Mouse (Mus musculus) forebrain, embryonic 13.5 days (tissue): ENCODE measurements around the gene Zfp53. TPM values are rescaled to one million over a fixed set of nuclear protein-coding genes. Genes with fewer than 3 reads are reported as not detected.

Experiments used
- ATAC-seq: fragments of 200-750 bp; cut with Nextera tagmentation; 2 replicates; pipeline ENCODE4 v1.8.0; 2017
- H3K27ac ChIP-seq: fragments of 300-500 bp; sonication (generic); 2 replicates; pipeline ENCODE4 v1.5.1; 2015; ENCODE audit warnings: inconsistent platforms, mild to moderate bottlenecking, moderate library complexity
- H3K27me3 ChIP-seq: fragments of 300-500 bp; sonication (generic); 2 replicates; pipeline ENCODE4 v1.6.1; 2015; ENCODE audit warnings: mild to moderate bottlenecking, inconsistent platforms
- H3K36me3 ChIP-seq: fragments of 300-500 bp; sonication (generic); 2 replicates; pipeline ENCODE4 v1.6.1; 2015; ENCODE audit warnings: mild to moderate bottlenecking, inconsistent platforms; ENCODE audit not compliant: poor library complexity, severe bottlenecking
- H3K4me1 ChIP-seq: fragments of 300-500 bp; sonication (generic); 2 replicates; pipeline ENCODE4 v1.6.1; 2015; ENCODE audit warnings: inconsistent platforms
- H3K4me2 ChIP-seq: fragments of 300-500 bp; sonication (generic); 2 replicates; pipeline ENCODE4 v1.6.1; 2015; ENCODE audit warnings: inconsistent platforms, mild to moderate bottlenecking, moderate library complexity
- H3K4me3 ChIP-seq: fragments of 300-500 bp; sonication (generic); 2 replicates; pipeline ENCODE4 v1.5.1; 2015; ENCODE audit warnings: mild to moderate bottlenecking, inconsistent platforms
- H3K9ac ChIP-seq: fragments of 300-500 bp; sonication (generic); 2 replicates; pipeline ENCODE4 v1.6.1; 2015; ENCODE audit warnings: mild to moderate bottlenecking, inconsistent platforms
- H3K9me3 ChIP-seq: fragments of 300-500 bp; sonication (generic); replicated peaks from 2 replicates; pipeline ENCODE4 v1.6.1; 2016; ENCODE audit warnings: inconsistent platforms
- WGBS: fragments of 180-500 bp; shearing (Covaris S2); methylation state at CpG from one replicate; pipeline ENCODE4 v1.1.7; 2015; 5-methylcytosine and 5-hydroxymethylcytosine counted together
- polyA plus RNA-seq: library from polyadenylated mRNA; unstranded; fragments of >200 nt; fragmentation: Nextera tagmentation; extraction: Ambion mirVana; gene quantifications from 2 replicates; pipeline ENCODE4 v1.2.1, GENCODE M21; 2015

Gene Zfp53
- polyA plus RNA-seq, 1 experiment from 2014 or later, result 10.5 TPM

- H3K9me3 ChIP-seq, result no peaks in the 10 kb centered on the region
- no peak; the same call in 1 of the 2 replicates for ATAC-seq
- H3K9ac ChIP-seq, result peak overlapping the region; percentile 76
- peak overlapping the region; percentile 80 for H3K4me3 ChIP-seq
- 22% methylated on average over 8 of the region's 8 CpGs for WGBS
- H3K36me3 ChIP-seq, result peaks cover 4% of the 10 kb centered on the region
- no peak overlapping the region for H3K27ac ChIP-seq
- H3K4me2 ChIP-seq, result peak overlapping the region; percentile 76
- peaks cover 13% of the 10 kb centered on the region for H3K4me1 ChIP-seq
- no peaks in the 10 kb centered on the region for H3K27me3 ChIP-seq
Measured at GRCm38 (mm10) chr17:21489500-21490001, 753 bp downstream of the Zfp53 start.

- ATAC-seq, result no peak
- no peaks in the 10 kb centered on the region for H3K27me3 ChIP-seq
Measured at GRCm38 (mm10) chr17:21501365-21501764, 12.6 kb downstream of the Zfp53 start.

GRCm38 (mm10) chr17:21504524-21504923 lies 15.7 kb downstream of the Zfp53 start:
- Histone ChIP-seq H3K4me3 (no peak overlapping the region), H3K27ac (no peak overlapping the region), H3K4me1 (no peaks in the 10 kb centered on the region), H3K9ac (no peak overlapping the region), H3K27me3 (no peaks in the 10 kb centered on the region), H3K9me3 (no peaks in the 10 kb centered on the region), H3K36me3 (peaks cover 19% of the 10 kb centered on the region), H3K4me2 (no peak overlapping the region)
- 98% methylated on average over 1 of the region's 1 CpGs for whole genome bisulfite sequencing
- ATAC-seq, result no peak

More at GRCm38 (mm10) chr17:21501365-21501764, 12.6 kb downstream of the Zfp53 start:
- Histone ChIP-seq H3K9me3 (0 out of 2 replicates have a peak, but pooled peaks cover under 1% of the 10 kb centered on the region), H3K27ac (no peak overlapping the region), H3K4me1 (no peaks in the 10 kb centered on the region), H3K4me2 (no peak overlapping the region), H3K9ac (no peak overlapping the region), H3K36me3 (peaks cover 15% of the 10 kb centered on the region), H3K4me3 (no peak overlapping the region)
- WGBS, result 81% methylated on average over 1 of the region's 1 CpGs

DNA sequence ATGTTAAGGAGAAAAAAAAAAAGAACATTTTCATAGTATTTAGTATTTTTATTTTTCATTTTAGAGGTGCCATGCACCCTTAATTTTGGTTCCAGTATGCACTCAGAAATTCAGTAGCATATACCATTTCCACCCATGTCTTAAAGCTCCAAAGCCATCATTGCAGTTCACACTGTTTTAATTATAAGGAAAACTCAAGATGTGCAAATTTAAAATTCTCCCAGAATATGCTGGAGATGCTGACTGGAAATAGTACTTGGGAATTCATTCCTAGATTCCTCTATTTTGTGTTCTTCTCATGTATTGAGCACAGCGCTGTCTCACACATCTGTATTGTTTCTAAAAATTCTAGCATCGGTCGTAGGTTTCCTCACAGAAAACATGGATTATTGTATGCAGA lies 17.5 kb downstream of the Zfp53 start:
- 93% methylated on average over 3 of the region's 3 CpGs for WGBS
- no peak overlapping the region for H3K27ac ChIP-seq
- H3K9me3 ChIP-seq, result no peaks in the 10 kb centered on the region
- H3K4me1 ChIP-seq, result no peaks in the 10 kb centered on the region
- H3K27me3 ChIP-seq, result no peaks in the 10 kb centered on the region
- no peak for ATAC-seq
- H3K36me3 ChIP-seq, result peaks cover 19% of the 10 kb centered on the region
- no peak overlapping the region for H3K4me2 ChIP-seq
- H3K4me3 ChIP-seq, result no peak overlapping the region
- no peak overlapping the region for H3K9ac ChIP-seq

DNA sequence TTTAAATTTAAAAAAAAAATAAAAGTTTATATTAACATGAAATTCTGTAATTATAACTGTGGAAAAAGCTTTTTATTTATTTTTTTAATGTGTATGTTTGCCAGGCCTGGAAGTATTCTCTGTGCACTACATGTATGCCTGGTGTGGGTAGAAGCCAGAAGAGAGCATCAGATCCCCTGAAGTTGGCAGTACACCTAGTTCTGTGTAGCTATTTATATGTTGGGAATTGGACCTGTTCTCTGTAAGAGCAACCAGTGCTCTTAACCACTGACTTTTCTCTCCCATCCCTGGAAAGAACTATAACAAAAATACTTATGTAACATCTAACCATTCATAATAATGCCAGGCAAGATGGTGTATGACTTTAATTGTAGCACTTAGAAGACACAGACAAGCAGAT lies 21.0 kb downstream of the Zfp53 start:
- Histone ChIP-seq H3K36me3 (peaks cover 19% of the 10 kb centered on the region), H3K4me3 (no peak overlapping the region), H3K4me1 (no peaks in the 10 kb centered on the region), H3K4me2 (no peak overlapping the region), H3K9me3 (no peaks in the 10 kb centered on the region), H3K9ac (no peak overlapping the region), H3K27me3 (no peaks in the 10 kb centered on the region), H3K27ac (no peak overlapping the region)
- no peak for ATAC-seq

DNA sequence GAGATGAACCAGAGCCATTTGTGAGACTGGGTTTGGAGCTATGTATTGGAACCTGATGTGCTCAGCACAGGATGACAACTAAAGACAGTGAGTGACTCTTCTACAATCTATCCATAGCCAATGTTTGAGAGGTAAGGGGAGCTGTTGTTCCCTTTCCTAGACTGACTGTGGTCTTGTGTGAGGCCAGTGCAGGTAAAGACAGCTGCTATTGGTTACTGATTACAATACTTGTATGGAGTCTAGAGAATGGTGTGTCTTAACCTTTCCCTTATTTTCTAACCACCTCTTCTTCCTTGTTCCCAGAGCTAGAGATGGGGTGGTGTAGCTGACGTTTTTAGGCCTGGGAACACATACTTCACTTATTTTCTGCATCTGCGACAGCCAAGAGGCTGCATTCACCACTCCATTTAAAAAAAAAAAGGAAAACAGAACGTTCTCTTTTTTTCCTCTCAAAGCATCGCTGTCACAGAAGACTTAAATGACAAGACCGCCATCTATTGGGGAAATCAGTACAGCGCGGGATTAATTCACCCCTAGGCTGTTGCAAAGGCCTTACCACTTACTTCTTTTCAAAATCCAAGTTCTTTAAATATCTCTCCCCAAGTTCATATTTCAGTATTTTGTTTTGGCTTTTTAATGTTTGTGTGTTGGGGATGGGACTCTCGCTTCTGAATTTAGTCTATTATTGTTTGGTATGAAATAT lies 26.8 kb downstream of the Zfp53 start:
- Histone ChIP-seq H3K4me2 (peak overlapping the region; percentile 76), H3K4me3 (peak overlapping the region; percentile 55; the same call in 1 of the 2 replicates), H3K9ac (peak overlapping the region; percentile 64), H3K27me3 (no peaks in the 10 kb centered on the region), H3K27ac (no peak overlapping the region; the same call in 1 of the 2 replicates), H3K4me1 (peaks cover 13% of the 10 kb centered on the region), H3K9me3 (no peaks in the 10 kb centered on the region), H3K36me3 (no peaks in the 10 kb centered on the region)
- peak; percentile 60 for ATAC-seq
- 1% methylated on average over 8 of the region's 8 CpGs for WGBS

DNA sequence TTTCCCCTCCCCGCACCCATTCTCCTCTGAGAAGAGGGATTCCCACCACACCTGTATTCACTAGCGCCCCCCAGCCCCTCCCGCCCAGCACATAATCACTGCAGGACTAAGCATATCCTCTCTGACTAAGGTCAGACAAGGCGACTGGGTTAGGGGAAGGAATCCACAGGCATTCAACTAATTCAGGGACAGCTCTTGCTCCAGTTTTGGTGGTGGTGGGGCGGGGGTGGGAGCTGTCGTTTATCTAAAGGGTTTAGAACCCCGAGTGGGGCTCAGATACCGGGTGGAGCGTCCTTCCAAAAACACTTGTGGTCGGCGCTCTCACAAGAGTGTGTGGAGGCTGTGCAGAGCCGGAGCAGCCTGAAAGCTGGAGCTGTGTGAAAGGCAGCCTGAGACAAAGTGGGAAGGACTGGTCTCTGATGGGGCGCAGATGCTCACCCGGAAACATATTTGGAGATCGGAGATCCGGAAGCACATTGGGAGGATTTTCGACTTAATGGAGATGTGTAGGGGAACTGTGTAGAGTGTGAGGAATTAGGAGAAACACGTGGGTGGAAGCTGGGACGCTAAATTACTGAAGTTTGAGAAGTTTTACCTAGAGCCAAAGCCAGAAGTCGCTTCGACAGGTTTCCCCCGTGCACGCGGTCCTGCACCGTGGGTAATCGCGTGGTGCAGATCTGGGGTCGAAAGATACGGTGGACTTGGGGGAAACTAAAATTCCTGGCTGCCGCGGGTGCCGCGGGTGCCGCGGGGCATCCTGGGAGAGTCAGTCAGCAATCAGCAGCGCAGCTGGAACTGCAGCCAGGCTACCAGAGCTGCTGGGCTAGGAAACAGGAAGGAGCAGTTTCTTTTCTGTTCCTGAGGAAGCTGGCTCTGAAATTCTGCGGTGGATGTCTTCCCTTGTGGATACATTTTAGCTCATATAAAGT lies 27.7 kb downstream of the Zfp53 start:
- Histone ChIP-seq H3K9me3 (no peaks in the 10 kb centered on the region), H3K4me3 (peak overlapping the region; percentile 55), H3K9ac (peak overlapping the region; percentile 64), H3K4me2 (peak overlapping the region; percentile 76), H3K36me3 (no peaks in the 10 kb centered on the region), H3K4me1 (peaks cover 13% of the 10 kb centered on the region), H3K27ac (peak overlapping the region; percentile 81), H3K27me3 (no peaks in the 10 kb centered on the region)
- ATAC-seq, result peak; percentile 91
- WGBS, result under 1% methylated on average over 36 of the region's 37 CpGs

DNA sequence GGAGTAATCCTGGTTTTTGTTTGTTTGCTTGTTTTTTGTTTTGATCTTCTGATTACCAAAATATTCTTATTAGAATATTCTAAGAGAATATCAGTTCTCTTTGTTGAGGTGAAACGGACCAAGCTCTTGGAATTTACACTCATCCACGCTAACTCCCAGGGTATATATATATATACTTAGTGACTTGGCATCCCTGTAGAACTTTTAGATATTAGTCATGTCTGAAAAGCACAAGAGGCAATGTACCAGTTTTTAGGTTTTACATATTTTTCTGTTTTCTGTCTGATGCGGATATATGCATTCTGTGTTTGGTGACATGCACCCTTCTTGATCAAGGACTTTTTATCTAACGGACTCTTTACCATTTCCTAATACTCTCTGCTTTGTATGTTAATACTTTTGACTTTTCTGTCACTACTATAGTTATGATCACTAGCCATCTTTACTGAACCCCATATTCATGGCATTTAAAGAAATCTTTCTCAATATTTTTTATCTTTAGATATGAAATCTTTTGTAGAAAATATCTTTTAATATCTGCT lies 28.4 kb downstream of the Zfp53 start:
- 40% methylated on average over 4 of the region's 4 CpGs for WGBS
- H3K4me1 ChIP-seq, result peaks cover 13% of the 10 kb centered on the region
- H3K4me3 ChIP-seq, result peak overlapping the region; percentile 55
- no peaks in the 10 kb centered on the region for H3K27me3 ChIP-seq
- H3K36me3 ChIP-seq, result no peaks in the 10 kb centered on the region
- H3K9me3 ChIP-seq, result no peaks in the 10 kb centered on the region
- peak overlapping the region; percentile 64 for H3K9ac ChIP-seq
- peak overlapping the region; percentile 81 for H3K27ac ChIP-seq
- peak overlapping the region; percentile 76 for H3K4me2 ChIP-seq
- ATAC-seq, result no peak; the same call in 1 of the 2 replicates

GRCm38 (mm10) chr17:21526270-21526669 lies 37.5 kb downstream of the Zfp53 start:
- Histone ChIP-seq H3K9me3 (no peaks in the 10 kb centered on the region), H3K4me2 (no peak overlapping the region), H3K27me3 (no peaks in the 10 kb centered on the region), H3K27ac (no peak overlapping the region), H3K4me3 (no peak overlapping the region), H3K9ac (no peak overlapping the region), H3K36me3 (no peaks in the 10 kb centered on the region), H3K4me1 (no peaks in the 10 kb centered on the region; the same call in 1 of the 2 replicates)
- no peak for ATAC-seq

GRCm38 (mm10) chr17:21530645-21531330 lies 42.0 kb downstream of the Zfp53 start:
- peaks cover 16% of the 10 kb centered on the region for H3K4me1 ChIP-seq
- H3K36me3 ChIP-seq, result no peaks in the 10 kb centered on the region
- H3K9ac ChIP-seq, result no peak overlapping the region
- ATAC-seq, result no peak
- 65% methylated on average over 5 of the region's 5 CpGs for WGBS
- no peak overlapping the region for H3K27ac ChIP-seq
- no peaks in the 10 kb centered on the region for H3K9me3 ChIP-seq
- H3K27me3 ChIP-seq, result no peaks in the 10 kb centered on the region
- no peak overlapping the region for H3K4me2 ChIP-seq
- no peak overlapping the region for H3K4me3 ChIP-seq

DNA sequence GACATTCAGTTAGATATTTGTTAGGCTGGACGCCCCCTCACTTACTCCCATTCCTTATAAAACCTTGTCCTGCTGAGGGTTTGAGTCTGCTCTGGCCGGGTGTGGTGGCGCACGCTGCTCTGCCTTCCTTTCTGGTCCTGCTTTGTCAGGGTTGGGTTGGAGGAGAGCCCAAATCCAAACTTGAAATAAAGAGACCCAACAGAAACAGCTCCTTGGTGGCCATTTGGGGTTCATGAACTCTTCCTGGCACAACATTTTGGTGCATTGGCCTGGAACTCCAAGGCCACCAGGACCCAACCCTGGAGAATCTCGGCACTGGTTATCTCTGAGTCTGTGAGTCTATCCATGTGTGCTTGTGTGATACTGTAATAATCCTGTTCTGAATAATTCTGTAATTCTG lies 42.8 kb downstream of the Zfp53 start:
- H3K4me2 ChIP-seq, result peak overlapping the region; percentile 74
- WGBS, result 73% methylated on average over 5 of the region's 5 CpGs
- H3K4me1 ChIP-seq, result peaks cover 17% of the 10 kb centered on the region
- H3K9me3 ChIP-seq, result no peaks in the 10 kb centered on the region
- peak overlapping the region; percentile 94 for H3K9ac ChIP-seq
- H3K27ac ChIP-seq, result peak overlapping the region; percentile 86; the same call in 1 of the 2 replicates
- no peaks in the 10 kb centered on the region for H3K27me3 ChIP-seq
- no peak for ATAC-seq
- H3K4me3 ChIP-seq, result peak overlapping the region; percentile 77
- no peaks in the 10 kb centered on the region for H3K36me3 ChIP-seq
